Mouse (Mus musculus) MEL (cell line): ENCODE results near the gene Tbccd1. TPM values are rescaled to one million over a fixed set of nuclear protein-coding genes. Genes with fewer than 3 reads are reported as not detected.

ENCODE experiments used
- DNase-seq: peaks from one replicate; pipeline ENCODE4 v3.0.0; 2011; ENCODE audit warnings: low read depth, low spot score
- H3K27ac ChIP-seq: 2 replicates; pipeline ENCODE4 v1.5.1; 2012; ENCODE audit warnings: low read depth, mild to moderate bottlenecking, control low read depth, low read length, moderate library complexity; ENCODE audit not compliant: control insufficient read depth
- H3K27me3 ChIP-seq, 2 experiments: fragments of 150-350 bp in 1 of 2; sonication (generic) in 1 of 2; 2 replicates each; pipeline ENCODE4 v1.6.1; 2012; ENCODE audit warnings: low read length in 2 of 2, mild to moderate bottlenecking in 2 of 2, improper control_type of control experiment in 1 of 2, moderate library complexity in 1 of 2; ENCODE audit not compliant: insufficient read depth in 2 of 2, control insufficient read depth in 1 of 2
- H3K36me3 ChIP-seq, 2 experiments: 2 replicates each; pipeline ENCODE4 v1.6.1; 2012 to 2014; ENCODE audit warnings: low read length in 2 of 2, improper control_type of control experiment in 1 of 2, inconsistent platforms in 1 of 2, mild to moderate bottlenecking in 1 of 2; ENCODE audit not compliant: insufficient read depth in 2 of 2, control insufficient read depth in 1 of 2
- H3K4me1 ChIP-seq, 2 experiments: fragments of 150-350 bp in 1 of 2; sonication (generic) in 1 of 2; 2 replicates each; pipeline ENCODE4 v1.6.1; 2012; ENCODE audit warnings: low read length in 2 of 2, improper control_type of control experiment in 1 of 2, mild to moderate bottlenecking in 1 of 2; ENCODE audit not compliant: insufficient read depth in 2 of 2, control insufficient read depth in 1 of 2
- H3K4me3 ChIP-seq, 2 experiments: fragments of 150-350 bp in 1 of 2; sonication (generic) in 1 of 2; 2 replicates each; pipeline ENCODE4 v1.5.1; 2012; ENCODE audit warnings: low read depth in 2 of 2, low read length in 2 of 2, mild to moderate bottlenecking in 2 of 2, moderate library complexity in 2 of 2, control low read depth in 1 of 2, improper control_type of control experiment in 1 of 2; ENCODE audit not compliant: control insufficient read depth in 1 of 2, insufficient read depth in 1 of 2
- H3K79me2 ChIP-seq: 2 replicates; pipeline ENCODE4 v1.6.1; 2012; ENCODE audit warnings: mild to moderate bottlenecking, low read length, moderate library complexity; ENCODE audit not compliant: control insufficient read depth, poor library complexity, insufficient read depth
- H3K9ac ChIP-seq: 2 replicates; pipeline ENCODE4 v1.6.1; 2012; ENCODE audit warnings: low read depth, mild to moderate bottlenecking, control low read depth, low read length, moderate library complexity; ENCODE audit not compliant: control insufficient read depth, poor library complexity, severe bottlenecking
- H3K9me3 ChIP-seq: fragments of 150-350 bp; sonication (generic); replicated peaks from 2 replicates; pipeline ENCODE4 v1.6.1; 2012; ENCODE audit warnings: mild to moderate bottlenecking, low read length, improper control_type of control experiment, moderate library complexity; ENCODE audit not compliant: insufficient read depth
- BHLHE40 ChIP-seq: IDR thresholded peaks from 2 replicates; pipeline ENCODE4 v1.6.1; 2012; ENCODE audit warnings: low read depth, mild to moderate bottlenecking, inconsistent platforms, low read length, improper control_type of control experiment, borderline replicate concordance
- CHD1 ChIP-seq: IDR thresholded peaks from 2 replicates; pipeline ENCODE4 v1.6.1; 2012; ENCODE audit warnings: low read depth, mild to moderate bottlenecking, inconsistent platforms, low read length, improper control_type of control experiment
- CHD2 ChIP-seq: IDR thresholded peaks from 2 replicates; pipeline ENCODE4 v1.6.1; 2011; ENCODE audit warnings: low read length, improper control_type of control experiment
- E2F4 ChIP-seq: IDR thresholded peaks from 2 replicates; pipeline ENCODE4 v1.6.1; 2011; ENCODE audit warnings: low read depth, low read length, improper control_type of control experiment, borderline replicate concordance
- EP300 ChIP-seq, 2 experiments: IDR thresholded peaks; 2 replicates each; pipeline ENCODE4 v1.6.1; 2011; ENCODE audit warnings: improper control_type of control experiment in 2 of 2, low read length in 2 of 2, low read depth in 1 of 2, mild to moderate bottlenecking in 1 of 2
- ETS1 ChIP-seq: IDR thresholded peaks from 2 replicates; pipeline ENCODE4 v1.6.1; 2012; ENCODE audit warnings: low read depth, mild to moderate bottlenecking, inconsistent platforms, low read length, improper control_type of control experiment, moderate library complexity
- GABPA ChIP-seq: IDR thresholded peaks from 2 replicates; pipeline ENCODE4 v1.6.1; 2012; ENCODE audit warnings: low read depth, mild to moderate bottlenecking, inconsistent platforms, low read length, improper control_type of control experiment, moderate library complexity
- GATA1 ChIP-seq: IDR thresholded peaks from 2 replicates; pipeline ENCODE4 v1.6.1; 2011; ENCODE audit warnings: low read depth, low read length, improper control_type of control experiment
- HCFC1 ChIP-seq: IDR thresholded peaks from 2 replicates; pipeline ENCODE4 v1.6.1; 2012; ENCODE audit warnings: low read depth, mild to moderate bottlenecking, inconsistent platforms, low read length, improper control_type of control experiment, moderate library complexity
- JUND ChIP-seq: IDR thresholded peaks from 2 replicates; pipeline ENCODE4 v1.6.1; 2011; ENCODE audit warnings: low read depth, mild to moderate bottlenecking, improper control_type of control experiment, low read length
- KAT2A ChIP-seq: conservative IDR thresholded peaks from 2 replicates; pipeline ENCODE4 v1.6.1; 2012; ENCODE audit warnings: low read depth, low read length, improper control_type of control experiment, inconsistent platforms
- MAX ChIP-seq: IDR thresholded peaks from 2 replicates; pipeline ENCODE4 v1.6.1; 2011; ENCODE audit warnings: low read length, improper control_type of control experiment
- MAZ ChIP-seq: IDR thresholded peaks from 2 replicates; pipeline ENCODE4 v1.6.1; 2012; ENCODE audit warnings: low read depth, mild to moderate bottlenecking, inconsistent platforms, low read length, improper control_type of control experiment
- MEF2A ChIP-seq: IDR thresholded peaks from 2 replicates; pipeline ENCODE4 v1.6.1; 2014; ENCODE audit warnings: low read depth, mild to moderate bottlenecking, inconsistent platforms, low read length, improper control_type of control experiment; ENCODE audit not compliant: poor library complexity, insufficient replicate concordance, severe bottlenecking; ENCODE audit errors: extremely low read depth
- MXI1 ChIP-seq: IDR thresholded peaks from 2 replicates; pipeline ENCODE4 v1.6.1; 2011; ENCODE audit warnings: mild to moderate bottlenecking, low read depth, low read length, improper control_type of control experiment
- MYB ChIP-seq: IDR thresholded peaks from 2 replicates; pipeline ENCODE4 v1.6.1; 2011; ENCODE audit warnings: mild to moderate bottlenecking, low read depth, low read length, improper control_type of control experiment
- MYC ChIP-seq: IDR thresholded peaks from 2 replicates; pipeline ENCODE4 v1.6.1; 2011; ENCODE audit warnings: low read depth, mild to moderate bottlenecking, low read length, improper control_type of control experiment, moderate library complexity
- NELFE ChIP-seq: IDR thresholded peaks from 2 replicates; pipeline ENCODE4 v1.6.1; 2011; ENCODE audit warnings: low read depth, low read length, improper control_type of control experiment
- NRF1 ChIP-seq: IDR thresholded peaks from 2 replicates; pipeline ENCODE4 v1.6.1; 2014; ENCODE audit warnings: low read depth, mild to moderate bottlenecking, inconsistent platforms, low read length, improper control_type of control experiment, moderate library complexity; ENCODE audit not compliant: poor library complexity, insufficient read depth, severe bottlenecking
- POLR2A ChIP-seq, 2 experiments: IDR thresholded peaks; 2 replicates each; pipeline ENCODE4 v1.6.1; 2011 to 2012; ENCODE audit warnings: low read length in 2 of 2, mild to moderate bottlenecking in 2 of 2, control low read depth in 1 of 2, improper control_type of control experiment in 1 of 2, low read depth in 1 of 2, moderate library complexity in 1 of 2; ENCODE audit not compliant: control insufficient read depth in 1 of 2, insufficient read depth in 1 of 2, poor library complexity in 1 of 2
- POLR2AphosphoS5 ChIP-seq: IDR thresholded peaks from 2 replicates; pipeline ENCODE4 v1.6.1; 2012; ENCODE audit warnings: low read depth, borderline replicate concordance, mild to moderate bottlenecking, inconsistent platforms, low read length, moderate library complexity, mixed read lengths
- RAD21 ChIP-seq: IDR thresholded peaks from 2 replicates; pipeline ENCODE4 v1.6.1; 2011; ENCODE audit warnings: mild to moderate bottlenecking, low read depth, low read length, improper control_type of control experiment
- RCOR1 ChIP-seq: IDR thresholded peaks from 2 replicates; pipeline ENCODE4 v1.6.1; 2012; ENCODE audit warnings: low read depth, mild to moderate bottlenecking, inconsistent platforms, low read length, improper control_type of control experiment
- SIN3A ChIP-seq: IDR thresholded peaks from 2 replicates; pipeline ENCODE4 v1.6.1; 2012; ENCODE audit warnings: low read length, improper control_type of control experiment, inconsistent platforms
- SMC3 ChIP-seq: IDR thresholded peaks from 2 replicates; pipeline ENCODE4 v1.6.1; 2011; ENCODE audit warnings: low read depth, low read length, improper control_type of control experiment
- TAL1 ChIP-seq: IDR thresholded peaks from 2 replicates; pipeline ENCODE4 v1.6.1; 2012; ENCODE audit warnings: mild to moderate bottlenecking, inconsistent platforms, low read length, moderate library complexity, mixed read lengths
- TCF12 ChIP-seq: IDR thresholded peaks from 2 replicates; pipeline ENCODE4 v1.6.1; 2014; ENCODE audit warnings: low read depth, mild to moderate bottlenecking, inconsistent platforms, low read length, improper control_type of control experiment, moderate library complexity
- UBTF ChIP-seq: IDR thresholded peaks from 2 replicates; pipeline ENCODE4 v1.6.1; 2012; ENCODE audit warnings: low read depth, mild to moderate bottlenecking, inconsistent platforms, low read length, improper control_type of control experiment, moderate library complexity, borderline replicate concordance; ENCODE audit not compliant: insufficient read depth
- USF1 ChIP-seq: IDR thresholded peaks from 2 replicates; pipeline ENCODE4 v1.6.1; 2014; ENCODE audit warnings: low read depth, mild to moderate bottlenecking, inconsistent platforms, low read length, improper control_type of control experiment, moderate library complexity
- USF2 ChIP-seq, 2 experiments: IDR thresholded peaks; 2 replicates each; pipeline ENCODE4 v1.6.1; 2011 to 2012; ENCODE audit warnings: improper control_type of control experiment in 2 of 2, low read length in 2 of 2, borderline replicate concordance in 1 of 2, inconsistent platforms in 1 of 2, low read depth in 1 of 2, mild to moderate bottlenecking in 1 of 2; ENCODE audit not compliant: insufficient read depth in 1 of 2
- ZC3H11A ChIP-seq: IDR thresholded peaks from 2 replicates; pipeline ENCODE4 v1.6.1; 2012; ENCODE audit warnings: low read depth, mild to moderate bottlenecking, inconsistent platforms, low read length, improper control_type of control experiment
- ZMIZ1 ChIP-seq: IDR thresholded peaks from 2 replicates; pipeline ENCODE4 v1.6.1; 2012; ENCODE audit warnings: low read depth, mild to moderate bottlenecking, inconsistent platforms, low read length, improper control_type of control experiment, moderate library complexity
- ZNF384 ChIP-seq: IDR thresholded peaks from 2 replicates; pipeline ENCODE4 v1.6.1; 2012; ENCODE audit warnings: low read depth, mild to moderate bottlenecking, inconsistent platforms, low read length, improper control_type of control experiment
- polyA plus RNA-seq, 2 experiments: library from polyadenylated mRNA; stranded (reverse) in 1 of 2; unstranded in 1 of 2; fragments of >175 nt in 1 of 2; fragments of >200 nt in 1 of 2; gene quantifications; 2 replicates each; pipeline versions ENCODE4 v1.2.1 to v1.2.4; 2012; ENCODE audit warnings: low replicate concordance in 2 of 2, low read depth in 1 of 2; ENCODE audit not compliant: insufficient read length in 2 of 2, insufficient read depth in 1 of 2, missing spikeins in 1 of 2
- total RNA-seq: library from RNA; depleted of rRNA; stranded (reverse); fragments of 300-350 nt; gene quantifications from 2 replicates; pipeline ENCODE4 v1.2.3, GENCODE M21; 2012

Tbccd1 gene
- total and polyA plus RNA-seq, 3 experiments: 23.8 to 28.7 TPM; not detected in 1

DNA sequence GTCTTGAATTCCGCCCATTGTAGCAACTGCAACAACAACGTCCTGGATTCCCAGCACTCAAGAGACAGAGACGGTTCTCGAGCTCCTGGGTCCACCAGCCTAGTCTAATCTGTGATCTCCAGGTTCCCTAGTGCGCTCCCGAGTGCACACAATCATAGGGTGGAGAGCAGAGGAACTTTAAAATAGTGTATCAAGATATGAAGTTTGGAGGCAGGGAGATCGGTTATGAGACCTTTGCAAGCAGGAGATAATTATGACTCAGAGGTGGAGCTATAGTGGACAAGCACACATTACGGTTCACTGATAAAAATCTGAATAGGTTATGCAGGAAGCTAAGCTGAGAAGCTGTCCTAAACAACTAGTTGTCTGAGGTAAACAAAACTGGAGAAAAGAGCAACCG lies 696 bp downstream of the Tbccd1 start (continued):
- TF ChIP-seq NRF1 (no peak), RAD21 (no peak), MAX (no peak), TCF12 (peak; percentile 83), MXI1 (no peak), MAZ (no peak), ETS1 (peak; percentile 71), POLR2AphosphoS5 (no peak), SMC3 (no peak), MEF2A (0 out of 2 replicates have a peak, but pooled peaks have one; percentile 38), CHD2 (no peak), ZC3H11A (no peak), MYB (0 out of 2 replicates have a peak, but pooled peaks have one; percentile 23), BHLHE40 (no peak)

DNA sequence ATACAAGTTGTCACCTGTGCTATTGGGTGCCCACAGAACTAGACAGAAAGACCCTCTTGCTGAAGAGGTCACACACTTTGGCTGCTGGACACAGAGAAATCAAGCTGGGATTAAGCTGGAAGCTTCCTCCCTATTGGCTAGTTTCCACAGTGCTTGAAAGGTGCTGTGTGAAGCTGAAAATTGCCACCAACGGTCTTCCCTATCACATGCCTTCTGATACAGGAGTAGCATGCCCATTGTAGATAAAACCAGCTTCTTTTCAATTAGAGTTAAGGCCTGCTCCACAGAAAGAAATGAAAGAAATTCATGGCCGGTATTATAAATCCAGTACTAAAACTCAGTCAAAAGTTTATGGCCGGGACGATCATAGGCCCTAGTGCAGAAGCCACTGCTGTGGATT lies 4.8 kb downstream of the Tbccd1 start:
- Histone ChIP-seq H3K4me3 (no peak overlapping the region), H3K9ac (0 out of 2 replicates have a peak overlapping the region, but pooled peaks have one; percentile 13), H3K9me3 (no peaks in the 10 kb centered on the region), H3K79me2 (peaks cover 17% of the 10 kb centered on the region), H3K4me1 (peaks cover 11 to 21% of the 10 kb centered on the region in 2 experiments), H3K27me3 (no peaks in the 10 kb centered on the region), H3K36me3 (peaks cover 18 to 29% of the 10 kb centered on the region in 2 experiments)
- DNase-seq: peak; percentile 61
- no peak for TF ChIP-seq UBTF
- TF ChIP-seq HCFC1: no peak
- no peak for TF ChIP-seq E2F4
- no peak for TF ChIP-seq NRF1
- TF ChIP-seq USF1: peak; percentile 43; the same call in 1 of the 2 replicates
- TF ChIP-seq MYC: no peak
- TF ChIP-seq POLR2A (IDR thresholded peaks at IDR 0.05; ENCODE audit: control insufficient read depth in 1 of 2, insufficient read depth in 1 of 2, low read depth in 1 of 2, low read length in 2 of 2, poor library complexity in 1 of 2): no peak
- no peak for TF ChIP-seq GABPA
- peak; percentile 86 to 94 for TF ChIP-seq EP300 (IDR thresholded peaks at IDR 0.05; ENCODE audit: low read depth in 1 of 2, low read length in 2 of 2)
- TF ChIP-seq TAL1: peak; percentile 64
- no peak for TF ChIP-seq CHD1
- TF ChIP-seq MAZ: no peak
- peak; percentile 82 for TF ChIP-seq MYB
- TF ChIP-seq MXI1: peak; percentile 27; the same call in 1 of the 2 replicates
- no peak for TF ChIP-seq JUND
- peak; percentile 80 for TF ChIP-seq GATA1
- TF ChIP-seq ZMIZ1: no peak
- TF ChIP-seq ZNF384: no peak
- peak; percentile 73 for TF ChIP-seq SIN3A
- peak; percentile 78 for TF ChIP-seq MAX
- TF ChIP-seq BHLHE40: 0 out of 2 replicates have a peak, but pooled peaks have one; percentile 37
- peak; percentile 68 for TF ChIP-seq ETS1
- TF ChIP-seq RAD21: no peak
- TF ChIP-seq KAT2A: 0 out of 2 replicates have a peak, but pooled peaks have one; percentile 20
- TF ChIP-seq POLR2AphosphoS5: no peak
- TF ChIP-seq RCOR1: peak; percentile 63; the same call in 1 of the 2 replicates
- TF ChIP-seq TCF12: peak; percentile 89
- TF ChIP-seq USF2 (IDR thresholded peaks at IDR 0.05; ENCODE audit: borderline replicate concordance in 1 of 2, insufficient read depth in 1 of 2, low read depth in 1 of 2, low read length in 2 of 2): no peak
- no peak for TF ChIP-seq NELFE
- TF ChIP-seq, all 39 proteins: peak for 13
- peak overlapping the region; percentile 69 for H3K27ac ChIP-seq
